Mouse (Mus musculus) midbrain, embryonic 14.5 days (tissue): ENCODE measurements around the gene Tubb3. TPM values are rescaled to one million over a fixed set of nuclear protein-coding genes. Genes with fewer than 3 reads are reported as not detected.

Experiments used
- ATAC-seq: fragments of 200-750 bp; cut with Nextera tagmentation; 2 replicates; pipeline ENCODE4 v1.8.0; 2017; ENCODE audit warnings: moderate number of reproducible peaks, moderate library complexity; ENCODE audit not compliant: low FRiP score, low TSS enrichment
- DNase-seq: peaks from one replicate; pipeline ENCODE4 v3.0.0-alpha.2; 2015
- H3K27ac ChIP-seq: fragments of 300-500 bp; sonication (generic); replicated peaks from 2 replicates; pipeline ENCODE4 v1.5.1; 2014; ENCODE audit warnings: mild to moderate bottlenecking, low read depth, low read length, moderate library complexity
- H3K27me3 ChIP-seq: fragments of 300-500 bp; sonication (generic); 2 replicates; pipeline ENCODE4 v1.6.1; 2014; ENCODE audit warnings: low read length, control low read depth, mixed read lengths; ENCODE audit not compliant: control insufficient read depth, insufficient read depth
- H3K36me3 ChIP-seq: fragments of 300-500 bp; sonication (generic); 2 replicates; pipeline ENCODE4 v1.6.1; 2014; ENCODE audit warnings: low read length, control low read depth; ENCODE audit not compliant: control insufficient read depth, insufficient read depth
- H3K4me1 ChIP-seq: fragments of 300-500 bp; sonication (generic); 2 replicates; pipeline ENCODE4 v1.6.1; 2014; ENCODE audit warnings: mild to moderate bottlenecking, antibody characterized with exemption, low read length, control low read depth; ENCODE audit not compliant: control insufficient read depth, insufficient read depth
- H3K4me2 ChIP-seq: fragments of 300-500 bp; sonication (generic); 2 replicates; pipeline ENCODE4 v1.6.1; 2014; ENCODE audit warnings: mild to moderate bottlenecking, low read length, moderate library complexity
- H3K4me3 ChIP-seq: fragments of 300-500 bp; sonication (generic); replicated peaks from 2 replicates; pipeline ENCODE4 v1.5.1; 2014; ENCODE audit warnings: low read depth, low read length
- H3K9ac ChIP-seq: fragments of 300-500 bp; sonication (generic); replicated peaks from 2 replicates; pipeline ENCODE4 v1.6.1; 2014; ENCODE audit warnings: mild to moderate bottlenecking, low read length, moderate library complexity
- H3K9me3 ChIP-seq: fragments of 300-500 bp; sonication (generic); 2 replicates; pipeline ENCODE4 v1.6.1; 2016; ENCODE audit warnings: low read length, control low read depth, mixed read lengths; ENCODE audit not compliant: control insufficient read depth
- WGBS: fragments of 180-500 bp; shearing (Covaris S2); extraction: QIAGEN DNeasy Blood & Tissue Kit; methylation state at CpG from one replicate; pipeline ENCODE4 v1.1.7; 2014; 5-methylcytosine and 5-hydroxymethylcytosine counted together
- polyA plus RNA-seq: library from polyadenylated mRNA; unstranded; fragments of >200 nt; fragmentation: Nextera tagmentation; extraction: Ambion mirVana; gene quantifications from 2 replicates; pipeline ENCODE4 v1.2.1, GENCODE M21; 2014

Tubb3 gene
- polyA plus RNA-seq, 1 experiment from 2014 or later, result 2,035 TPM

DNA sequence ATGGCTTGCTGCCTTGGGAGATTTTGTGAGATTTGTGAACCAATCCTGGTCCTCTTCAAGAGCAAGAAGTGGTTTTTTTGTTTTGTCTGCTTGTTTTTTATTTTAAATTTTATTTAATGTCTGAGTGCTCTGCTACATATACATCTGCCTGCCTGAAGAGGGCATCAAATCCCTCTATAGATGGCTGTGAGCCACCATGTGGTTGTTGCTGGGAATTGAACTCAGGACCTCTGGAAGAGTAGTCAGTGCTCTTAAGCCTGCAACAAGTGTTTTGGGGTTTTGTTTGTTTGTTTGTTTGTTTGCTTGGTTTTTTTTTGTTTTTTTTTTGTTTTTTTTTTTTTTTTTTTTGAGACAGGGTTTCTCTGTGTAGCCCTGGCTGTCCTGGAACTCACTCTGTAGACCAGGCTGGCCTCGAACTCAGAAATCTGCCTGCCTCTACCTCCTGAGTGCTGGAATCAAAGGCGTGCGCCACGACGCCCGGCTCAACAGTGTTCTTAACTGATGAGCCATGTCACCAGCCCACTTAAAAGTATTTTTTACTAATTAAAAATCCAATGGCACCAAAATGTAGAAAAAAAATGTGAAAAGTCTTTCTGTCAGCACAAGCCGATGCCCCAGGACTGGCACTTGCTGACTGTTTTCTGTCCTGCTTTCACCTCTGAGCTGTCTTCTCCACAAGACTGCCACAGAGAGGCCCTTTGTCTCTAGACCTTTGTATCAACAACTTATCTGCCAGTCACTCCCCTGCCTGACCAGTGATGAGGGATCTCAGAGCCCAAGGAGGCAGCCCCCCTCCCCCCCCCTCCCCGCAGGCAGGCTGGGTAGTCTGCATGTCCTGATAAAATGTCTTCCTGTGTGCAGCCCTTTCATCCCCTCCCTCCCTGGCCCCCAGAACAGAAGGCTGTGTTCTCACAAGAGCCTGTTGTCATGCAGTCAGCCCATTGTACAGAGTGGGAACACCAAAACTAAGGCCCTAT, 5.0 kb downstream of the Tubb3 start:
- H3K9me3 ChIP-seq, result no peaks in the 10 kb centered on the region
- peak; percentile 68 for DNase-seq
- 84% methylated on average over 8 of the region's 8 CpGs for WGBS

DNA sequence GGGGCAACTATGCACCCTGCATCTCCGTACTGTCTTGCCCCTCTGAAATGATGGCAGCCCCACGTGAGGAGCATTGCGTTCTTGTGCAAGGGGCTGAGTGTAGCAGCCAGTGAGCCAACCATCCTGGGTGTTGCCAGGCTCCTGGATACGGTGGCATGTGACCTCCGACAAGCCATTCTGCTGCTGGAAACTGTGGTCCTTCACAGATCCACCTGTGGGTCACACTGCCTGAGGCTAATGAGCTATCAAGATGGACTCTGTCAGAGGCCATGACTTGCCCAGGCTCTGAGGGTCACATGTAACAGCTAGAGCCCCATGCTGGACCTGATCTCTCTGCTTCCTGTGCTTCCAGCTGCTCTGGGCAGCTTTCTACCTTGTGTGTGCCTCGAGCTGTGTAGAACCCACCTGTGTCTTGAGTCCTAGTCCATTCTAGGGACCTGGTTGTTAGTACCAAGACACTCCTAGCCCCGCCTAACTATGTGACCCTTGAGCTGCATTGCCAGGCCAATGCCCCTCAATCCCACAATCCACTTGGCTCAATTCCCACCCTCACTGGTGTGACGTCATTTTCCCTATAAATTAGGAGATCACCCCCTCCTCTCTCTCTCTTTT, 5.8 kb downstream of the Tubb3 start:
- H3K4me3 ChIP-seq, result 0 out of 2 replicates have a peak overlapping the region, but pooled peaks have one; percentile 7
- H3K9ac ChIP-seq, result peak overlapping the region; percentile 14; the same call in 1 of the 2 replicates

More for the DNA sequence above, 5.0 kb downstream of the Tubb3 start:
- peak overlapping the region; percentile 95 for H3K4me2 ChIP-seq
- ATAC-seq, result no peak
- H3K9ac ChIP-seq, result peak overlapping the region; percentile 14; the same call in 1 of the 2 replicates
- H3K4me1 ChIP-seq, result peaks cover 20% of the 10 kb centered on the region
- H3K4me3 ChIP-seq, result peak overlapping the region; percentile 98
- H3K27ac ChIP-seq, result no peak overlapping the region
- peaks cover 50% of the 10 kb centered on the region for H3K36me3 ChIP-seq
- no peaks in the 10 kb centered on the region for H3K27me3 ChIP-seq

GRCm38 (mm10) chr8:123419711-123420110, 8.5 kb downstream of the Tubb3 start:
- Histone ChIP-seq H3K27ac (no peak overlapping the region), H3K9me3 (no peaks in the 10 kb centered on the region), H3K27me3 (no peaks in the 10 kb centered on the region), H3K36me3 (peaks cover 71% of the 10 kb centered on the region), H3K4me1 (peaks cover 20% of the 10 kb centered on the region), H3K9ac (no peak overlapping the region), H3K4me2 (no peak overlapping the region), H3K4me3 (no peak overlapping the region)
- WGBS, result 93% methylated on average over 4 of the region's 4 CpGs
- no peak for DNase-seq
- ATAC-seq, result no peak

More for the DNA sequence above, 5.8 kb downstream of the Tubb3 start:
- peaks cover 58% of the 10 kb centered on the region for H3K36me3 ChIP-seq
- no peaks in the 10 kb centered on the region for H3K27me3 ChIP-seq
- H3K27ac ChIP-seq, result no peak overlapping the region
- 75% methylated on average over 8 of the region's 8 CpGs for WGBS
- peak overlapping the region; percentile 95 for H3K4me2 ChIP-seq
- peaks cover 20% of the 10 kb centered on the region for H3K4me1 ChIP-seq
- H3K9me3 ChIP-seq, result no peaks in the 10 kb centered on the region
- ATAC-seq (no peak), DNase-seq (no peak)

DNA sequence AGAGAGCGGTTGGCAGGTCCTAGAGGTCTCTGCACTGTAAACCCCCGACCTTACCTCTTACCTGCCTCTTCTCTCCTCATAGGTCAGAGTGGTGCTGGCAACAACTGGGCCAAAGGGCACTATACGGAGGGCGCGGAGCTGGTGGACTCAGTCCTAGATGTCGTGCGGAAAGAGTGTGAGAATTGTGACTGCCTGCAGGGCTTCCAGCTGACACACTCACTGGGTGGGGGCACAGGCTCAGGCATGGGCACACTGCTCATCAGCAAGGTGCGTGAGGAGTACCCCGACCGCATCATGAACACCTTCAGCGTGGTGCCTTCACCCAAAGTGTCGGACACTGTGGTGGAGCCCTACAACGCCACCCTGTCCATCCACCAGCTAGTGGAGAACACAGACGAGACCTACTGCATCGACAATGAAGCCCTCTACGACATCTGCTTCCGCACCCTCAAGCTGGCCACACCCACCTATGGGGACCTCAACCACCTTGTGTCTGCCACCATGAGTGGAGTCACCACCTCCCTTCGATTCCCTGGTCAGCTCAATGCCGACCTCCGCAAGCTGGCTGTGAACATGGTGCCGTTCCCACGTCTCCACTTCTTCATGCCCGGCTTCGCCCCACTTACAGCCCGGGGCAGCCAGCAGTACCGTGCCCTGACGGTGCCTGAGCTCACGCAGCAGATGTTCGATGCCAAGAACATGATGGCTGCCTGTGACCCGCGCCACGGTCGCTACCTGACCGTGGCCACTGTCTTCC, 9.5 kb downstream of the Tubb3 start:
- peaks cover 71% of the 10 kb centered on the region for H3K36me3 ChIP-seq
- H3K4me2 ChIP-seq, result no peak overlapping the region
- H3K9me3 ChIP-seq, result no peaks in the 10 kb centered on the region
- H3K27me3 ChIP-seq, result no peaks in the 10 kb centered on the region
- no peak overlapping the region for H3K9ac ChIP-seq
- peaks cover 18% of the 10 kb centered on the region for H3K4me1 ChIP-seq
- 96% methylated on average over 34 of the region's 34 CpGs for WGBS
- ATAC-seq, result no peak; the same call in 1 of the 2 replicates
- DNase-seq, result no peak
- H3K27ac ChIP-seq, result no peak overlapping the region
- H3K4me3 ChIP-seq, result no peak overlapping the region

GRCm38 (mm10) chr8:123421325-123421724, 10.1 kb downstream of the Tubb3 start:
- Histone ChIP-seq H3K9me3 (0 out of 2 replicates have a peak, but pooled peaks cover under 1% of the 10 kb centered on the region), H3K36me3 (peaks cover 71% of the 10 kb centered on the region), H3K9ac (no peak overlapping the region), H3K27ac (no peak overlapping the region), H3K27me3 (no peaks in the 10 kb centered on the region), H3K4me1 (peaks cover 11% of the 10 kb centered on the region), H3K4me2 (no peak overlapping the region), H3K4me3 (no peak overlapping the region)
- ATAC-seq, result no peak
- no peak for DNase-seq
- 92% methylated on average over 19 of the region's 19 CpGs for WGBS

- Histone ChIP-seq H3K9ac (no peak overlapping the region), H3K36me3 (peaks cover 62% of the 10 kb centered on the region), H3K9me3 (peaks cover 9% of the 10 kb centered on the region), H3K27me3 (no peaks in the 10 kb centered on the region), H3K4me2 (peak overlapping the region; percentile 36), H3K4me3 (no peak overlapping the region), H3K27ac (0 out of 2 replicates have a peak overlapping the region, but pooled peaks have one; percentile 37), H3K4me1 (peaks cover 2% of the 10 kb centered on the region)
- peak; percentile 88 for DNase-seq
- ATAC-seq, result peak; percentile 60; the same call in 1 of the 2 replicates
- 19% methylated on average over 16 of the region's 17 CpGs for WGBS
These were observed 11.0 kb downstream of the Tubb3 start for GRCm38 (mm10) chr8:123422056-123422780.

DNA sequence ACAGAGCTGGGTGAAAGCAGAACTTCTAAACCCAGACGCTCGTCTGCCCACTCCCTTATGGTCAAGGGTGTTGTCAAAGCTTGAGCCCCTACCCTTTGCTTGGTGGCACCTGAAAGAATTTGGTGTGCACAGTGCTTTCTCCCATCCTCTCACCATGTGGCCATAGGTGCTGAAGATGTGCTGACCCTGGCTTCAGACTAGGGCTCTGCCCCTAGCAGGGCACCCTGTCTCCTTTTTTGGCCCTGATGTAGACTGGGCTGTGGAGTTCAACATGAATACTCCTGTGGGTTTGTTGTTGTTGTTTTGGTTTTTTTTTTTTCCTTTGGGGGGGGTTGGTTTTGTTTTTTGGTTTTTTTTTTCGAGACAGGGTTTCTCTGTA, 11.5 kb downstream of the Tubb3 start:
- H3K4me1 ChIP-seq, result no peaks in the 10 kb centered on the region
- WGBS, result 23% methylated on average over 3 of the region's 3 CpGs
- H3K4me2 ChIP-seq, result no peak overlapping the region
- H3K4me3 ChIP-seq, result no peak overlapping the region
- H3K27ac ChIP-seq, result 0 out of 2 replicates have a peak overlapping the region, but pooled peaks have one; percentile 4
- H3K9me3 ChIP-seq, result peaks cover 14% of the 10 kb centered on the region
- DNase-seq (no peak), ATAC-seq (peak; percentile 16; the same call in 1 of the 2 replicates)
- H3K9ac ChIP-seq, result no peak overlapping the region
- no peaks in the 10 kb centered on the region for H3K27me3 ChIP-seq
- peaks cover 59% of the 10 kb centered on the region for H3K36me3 ChIP-seq

GRCm38 (mm10) chr8:123423441-123423840, 12.2 kb downstream of the Tubb3 start, which contains the start of gene Def8:
TSS of gene Def8 (plus strand) at chr8:123423527.
- WGBS, result 80% methylated on average over 7 of the region's 7 CpGs
- peaks cover 21% of the 10 kb centered on the region for H3K9me3 ChIP-seq
- DNase-seq (no peak), ATAC-seq (no peak)
- H3K4me3 ChIP-seq, result no peak within 1 kb of the TSS
- H3K27ac ChIP-seq, result 0 out of 2 replicates have a peak within 1 kb of the TSS, but pooled peaks have one; percentile 4
- H3K4me1 ChIP-seq, result no peaks in the 10 kb centered on the region
- no peak within 1 kb of the TSS for H3K9ac ChIP-seq
- peak within 1 kb of the TSS; percentile 36 for H3K4me2 ChIP-seq
- H3K27me3 ChIP-seq, result no peaks in the 10 kb centered on the region
- peaks cover 52% of the 10 kb centered on the region for H3K36me3 ChIP-seq
